In the genomic region with DNA sequence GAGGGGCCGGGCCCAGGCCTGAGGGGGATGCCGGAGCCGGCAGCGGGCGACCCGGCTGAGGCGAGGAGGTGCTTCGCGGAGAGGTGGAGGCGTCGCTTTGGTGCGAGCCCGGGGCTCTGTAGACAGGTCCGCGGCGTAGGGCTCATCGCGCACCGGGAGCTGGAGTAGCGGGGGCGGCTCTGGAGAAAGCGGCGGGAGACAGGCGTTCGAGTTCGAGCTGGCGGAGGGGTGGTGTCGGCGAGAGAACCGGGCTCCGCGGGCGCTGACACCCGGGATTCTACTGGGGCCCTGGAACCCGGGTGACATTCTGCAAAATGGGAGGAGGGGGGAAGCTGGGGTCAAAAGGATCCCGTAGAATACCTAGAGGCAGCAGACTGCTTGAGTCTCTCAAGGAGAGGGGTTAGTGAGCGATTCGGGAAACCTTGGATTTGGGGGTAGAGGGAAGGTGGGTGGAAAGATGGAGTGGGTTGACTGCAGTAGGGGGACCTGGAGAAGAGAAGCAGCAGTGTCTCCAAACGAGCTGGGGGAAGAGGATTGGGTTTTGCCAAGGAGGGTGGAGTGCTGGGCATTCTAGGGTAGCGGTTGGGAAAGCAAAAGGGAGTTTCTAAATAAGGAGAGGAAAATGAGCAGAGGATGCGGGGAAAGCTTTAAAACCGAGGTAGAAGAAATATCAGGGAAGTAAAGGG, we compare ENCODE assay signal across 8 mouse cellular contexts. TPM values are rescaled to one million over a fixed set of nuclear protein-coding genes. Genes with fewer than 3 reads are reported as not detected.
DNase-seq lines count a peak whose midpoint lies in the region; ATAC-seq lines count a peak whose summit lies in the region.

No protein-coding gene starts in this region.

- H3K27ac ChIP-seq in embryonic facial prominence, embryonic 13.5 days = peak overlapping the region; percentile 97
- peak overlapping the region; percentile 94 for H3K27ac ChIP-seq in heart, embryonic 11.5 days (ENCODE audit: low read depth, low read length)
- H3K27ac ChIP-seq in midbrain, embryonic 10.5 days (replicated peaks) = peak overlapping the region; percentile 95
- H3K27ac ChIP-seq in stomach, embryonic 15.5 days = peak overlapping the region; percentile 95

- under 1% methylated on average over 42 of the region's 42 CpGs for WGBS in embryonic facial prominence, embryonic 13.5 days
- 0% methylated on average over 39 of the region's 42 CpGs for WGBS in heart, embryonic 11.5 days (ENCODE audit: insufficient replicate concordance)
- under 1% methylated on average over 42 of the region's 42 CpGs for WGBS in midbrain, embryonic 10.5 days
- 0% methylated on average over 41 of the region's 42 CpGs for WGBS in stomach, embryonic 15.5 days

- H3K36me3 ChIP-seq in embryonic facial prominence, embryonic 13.5 days = no peaks in the 10 kb centered on the region
- no peaks in the 10 kb centered on the region for H3K36me3 ChIP-seq in heart, embryonic 11.5 days (ENCODE audit: control insufficient read depth, insufficient read depth, low read length)
- H3K36me3 ChIP-seq in midbrain, embryonic 10.5 days = peaks cover 2% of the 10 kb centered on the region
- no peaks in the 10 kb centered on the region for H3K36me3 ChIP-seq in stomach, embryonic 15.5 days

- peak overlapping the region; percentile 98 for H3K9ac ChIP-seq in embryonic facial prominence, embryonic 13.5 days
- H3K9ac ChIP-seq in heart, embryonic 11.5 days (ENCODE audit: low read depth, low read length) = peak overlapping the region; percentile 90
- H3K9ac ChIP-seq in stomach, embryonic 15.5 days = peak overlapping the region; percentile 78

- H3K9me3 ChIP-seq in embryonic facial prominence, embryonic 13.5 days = no peaks in the 10 kb centered on the region
- H3K9me3 ChIP-seq in heart, embryonic 11.5 days (replicated peaks; ENCODE audit: control insufficient read depth, low read length) = no peaks in the 10 kb centered on the region
- no peaks in the 10 kb centered on the region for H3K9me3 ChIP-seq in midbrain, embryonic 10.5 days (replicated peaks)
- H3K9me3 ChIP-seq in stomach, embryonic 15.5 days = no peaks in the 10 kb centered on the region

- peak overlapping the region; percentile 87 for H3K4me2 ChIP-seq in embryonic facial prominence, embryonic 13.5 days
- H3K4me2 ChIP-seq in heart, embryonic 11.5 days = peak overlapping the region; percentile 74
- peak overlapping the region; percentile 74 for H3K4me2 ChIP-seq in stomach, embryonic 15.5 days

- peak; percentile 25 for DNase-seq in embryo, embryonic 10 days (ENCODE audit: low spot score)
- no peak for DNase-seq in embryo, embryonic 11 days
- peak; percentile 28 for DNase-seq in ZHBTc4 (ENCODE audit: low read depth, low spot score)
- peak; percentile 35 to 49 for DNase-seq in layer of hippocampus, postnatal 36 days
- no peak for DNase-seq in midbrain, embryonic 10.5 days (ENCODE audit: low spot score)

- peak overlapping the region; percentile 94 for H3K4me3 ChIP-seq in embryonic facial prominence, embryonic 13.5 days
- peak overlapping the region; percentile 78 for H3K4me3 ChIP-seq in heart, embryonic 11.5 days (ENCODE audit: low read depth, low read length)
- H3K4me3 ChIP-seq in midbrain, embryonic 10.5 days = peak overlapping the region; percentile 93
- H3K4me3 ChIP-seq in stomach, embryonic 15.5 days (replicated peaks) = peak overlapping the region; percentile 97

- H3K27me3 ChIP-seq in embryonic facial prominence, embryonic 13.5 days = no peaks in the 10 kb centered on the region
- no peaks in the 10 kb centered on the region for H3K27me3 ChIP-seq in heart, embryonic 11.5 days (ENCODE audit: control insufficient read depth, insufficient read depth, low read length)
- no peaks in the 10 kb centered on the region for H3K27me3 ChIP-seq in midbrain, embryonic 10.5 days (ENCODE audit: low read depth, poor library complexity, severe bottlenecking)
- H3K27me3 ChIP-seq in stomach, embryonic 15.5 days (replicated peaks) = no peaks in the 10 kb centered on the region

- no peak; the same call in 1 of the 2 replicates for ATAC-seq in embryonic facial prominence, embryonic 13.5 days (ENCODE audit: insufficient number of reproducible peaks, insufficient read depth, low FRiP score, low TSS enrichment, low read depth)
- ATAC-seq in heart, embryonic 11.5 days (replicated peaks; ENCODE audit: insufficient number of reproducible peaks, low FRiP score, low TSS enrichment) = peak; percentile 57; the same call in 1 of the 2 replicates
- peak; percentile 37 for ATAC-seq in stomach, embryonic 15.5 days (ENCODE audit: insufficient read depth, low FRiP score, low read depth)

- H3K4me1 ChIP-seq in embryonic facial prominence, embryonic 13.5 days = peaks cover 10% of the 10 kb centered on the region; the same call in 1 of the 2 replicates
- H3K4me1 ChIP-seq in heart, embryonic 11.5 days (ENCODE audit: control insufficient read depth, insufficient read depth, low read length) = peaks cover 9% of the 10 kb centered on the region
- peaks cover 21% of the 10 kb centered on the region for H3K4me1 ChIP-seq in midbrain, embryonic 10.5 days
- H3K4me1 ChIP-seq in stomach, embryonic 15.5 days = peaks cover 3% of the 10 kb centered on the region; the same call in 1 of the 2 replicates

RNA-seq across cellular contexts. Expression of a gene that starts 0.7 kb away (rescaled TPM):
- polyA plus RNA-seq in embryonic facial prominence, embryonic 13.5 days (2015; fragmentation: Nextera tagmentation; extraction: Ambion mirVana) = 106 and 130 TPM in 2 replicates
- 127 and 134 TPM in 2 replicates for polyA plus RNA-seq in heart, embryonic 11.5 days (2014; fragmentation: Nextera tagmentation; extraction: Ambion mirVana)
- total RNA-seq in layer of hippocampus, postnatal 36 days (2021) = 100 to 1,000 TPM; 825 to 896 TPM
- polyA plus RNA-seq in midbrain, embryonic 10.5 days (2016; fragmentation: Nextera tagmentation; extraction: Ambion mirVana) = 52.5 and 55.2 TPM in 2 replicates
- polyA plus RNA-seq in stomach, embryonic 15.5 days (2015; fragmentation: Nextera tagmentation; extraction: Ambion mirVana) = 134 and 140 TPM in 2 replicates

RNA-seq across cellular contexts. Expression of a gene that starts 27.5 kb away (rescaled TPM):
- 58.4 and 58.6 TPM in 2 replicates for polyA plus RNA-seq in embryonic facial prominence, embryonic 13.5 days (2015; fragmentation: Nextera tagmentation; extraction: Ambion mirVana)
- 29.1 and 31.2 TPM in 2 replicates for polyA plus RNA-seq in heart, embryonic 11.5 days (2014; fragmentation: Nextera tagmentation; extraction: Ambion mirVana)
- total RNA-seq in layer of hippocampus, postnatal 36 days (2021) = 1 to 10 TPM; 5.8 to 6.0 TPM
- 24.5 and 26.0 TPM in 2 replicates for polyA plus RNA-seq in midbrain, embryonic 10.5 days (2016; fragmentation: Nextera tagmentation; extraction: Ambion mirVana)
- 28.7 and 32.5 TPM in 2 replicates for polyA plus RNA-seq in stomach, embryonic 15.5 days (2015; fragmentation: Nextera tagmentation; extraction: Ambion mirVana)

Comparison
In these comparisons a context has a peak if more than half of its experiments do, and no peak if none do; other contexts are left out.
1. DNase-seq: peak in embryo, embryonic 10 days (single experiment), ZHBTc4 (single experiment) and layer of hippocampus, postnatal 36 days (2 of 2); none in embryo, embryonic 11 days (single experiment) and midbrain, embryonic 10.5 days (single experiment).
2. Peak in every context shown above with its lines, with median percentiles within 50 percentile points of each other: H3K27ac ChIP-seq, H3K4me2 ChIP-seq, H3K4me3 ChIP-seq and H3K9ac ChIP-seq.